Mouse (Mus musculus): ENCODE measurements around the gene Nfkbil1. TPM values are rescaled to one million over a fixed set of nuclear protein-coding genes. Genes with fewer than 3 reads are reported as not detected.
A peak's percentile ranks its signal among the peaks of the same experiment; 100 is the strongest.

The Nfkbil1 gene
- polyA plus RNA-seq, 1 experiment from 2014 or later, result 2.3 TPM

- WGBS, result under 1% methylated on average over 55 of the region's 55 CpGs
- Histone ChIP-seq H3K9me3 (ENCODE audit: control insufficient read depth, low read length) (no peaks in the 10 kb centered on the region), H3K4me2 (replicated peaks; ENCODE audit: low read depth, low read length) (peak overlapping the region; percentile 71), H3K27me3 (ENCODE audit: control insufficient read depth, insufficient read depth, low read length) (no peaks in the 10 kb centered on the region), H3K36me3 (ENCODE audit: control insufficient read depth, insufficient read depth, low read length) (peaks cover 32% of the 10 kb centered on the region), H3K4me3 (ENCODE audit: low read depth, low read length) (peak overlapping the region; percentile 97), H3K27ac (ENCODE audit: low read depth, low read length) (peak overlapping the region; percentile 98), H3K9ac (ENCODE audit: low read depth, low read length) (peak overlapping the region; percentile 100), H3K4me1 (replicated peaks; ENCODE audit: control insufficient read depth, insufficient read depth, low read length) (peaks cover 24% of the 10 kb centered on the region)
- DNase-seq (ENCODE audit: low spot score) (peak; percentile 82), ATAC-seq (ENCODE audit: low FRiP score) (peak; percentile 71)
Measured at GRCm38 (mm10) chr17:35242015-35242941, 6.7 kb upstream of the Nfkbil1 start.

- Histone ChIP-seq H3K27me3 (ENCODE audit: control insufficient read depth, insufficient read depth, low read length) (no peaks in the 10 kb centered on the region), H3K4me1 (replicated peaks; ENCODE audit: control insufficient read depth, insufficient read depth, low read length) (peaks cover 27% of the 10 kb centered on the region), H3K36me3 (ENCODE audit: control insufficient read depth, insufficient read depth, low read length) (peaks cover 24% of the 10 kb centered on the region), H3K27ac (ENCODE audit: low read depth, low read length) (peak within 1 kb of the TSS; percentile 98), H3K9ac (ENCODE audit: low read depth, low read length) (peak within 1 kb of the TSS; percentile 100), H3K9me3 (ENCODE audit: control insufficient read depth, low read length) (no peaks in the 10 kb centered on the region), H3K4me3 (ENCODE audit: low read depth, low read length) (peak within 1 kb of the TSS; percentile 97), H3K4me2 (replicated peaks; ENCODE audit: low read depth, low read length) (peak within 1 kb of the TSS; percentile 71)
- WGBS, result under 1% methylated on average over 69 of the region's 69 CpGs
- peak; percentile 91 for ATAC-seq (ENCODE audit: low FRiP score)
- DNase-seq (ENCODE audit: low spot score), result peak; percentile 97
Measured at GRCm38 (mm10) chr17:35241305-35242014, 5.9 kb upstream of the Nfkbil1 start, which contains the start of gene Ddx39b. TSS of gene Ddx39b (plus strand) at chr17:35241746.

- Histone ChIP-seq H3K27ac (ENCODE audit: low read depth, low read length) (peak overlapping the region; percentile 98), H3K4me3 (ENCODE audit: low read depth, low read length) (peak overlapping the region; percentile 97), H3K4me2 (replicated peaks; ENCODE audit: low read depth, low read length) (peak overlapping the region; percentile 71), H3K9ac (ENCODE audit: low read depth, low read length) (peak overlapping the region; percentile 58), H3K4me1 (replicated peaks; ENCODE audit: control insufficient read depth, insufficient read depth, low read length) (peaks cover 23% of the 10 kb centered on the region), H3K9me3 (ENCODE audit: control insufficient read depth, low read length) (no peaks in the 10 kb centered on the region), H3K27me3 (ENCODE audit: control insufficient read depth, insufficient read depth, low read length) (no peaks in the 10 kb centered on the region), H3K36me3 (ENCODE audit: control insufficient read depth, insufficient read depth, low read length) (peaks cover 18% of the 10 kb centered on the region)
- 34% methylated on average over 12 of the region's 12 CpGs for WGBS
- ATAC-seq (ENCODE audit: low FRiP score), result no peak; the same call in 1 of the 2 replicates
- no peak for DNase-seq (ENCODE audit: low spot score)
Measured at GRCm38 (mm10) chr17:35240384-35241304, 5.1 kb upstream of the Nfkbil1 start.

GRCm38 (mm10) chr17:35239700-35240099, 4.1 kb upstream of the Nfkbil1 start:
- no peak overlapping the region for H3K4me2 ChIP-seq (replicated peaks; ENCODE audit: low read depth, low read length)
- ATAC-seq (ENCODE audit: low FRiP score), result no peak

GRCm38 (mm10) chr17:35237504-35237903, 1.9 kb upstream of the Nfkbil1 start:
- H3K4me3 ChIP-seq (ENCODE audit: low read depth, low read length), result no peak overlapping the region
- no peaks in the 10 kb centered on the region for H3K27me3 ChIP-seq (ENCODE audit: control insufficient read depth, insufficient read depth, low read length)
- peaks cover 6% of the 10 kb centered on the region for H3K4me1 ChIP-seq (replicated peaks; ENCODE audit: control insufficient read depth, insufficient read depth, low read length)
- no peaks in the 10 kb centered on the region for H3K9me3 ChIP-seq (ENCODE audit: control insufficient read depth, low read length)
- H3K36me3 ChIP-seq (ENCODE audit: control insufficient read depth, insufficient read depth, low read length), result no peaks in the 10 kb centered on the region
- WGBS, result 85% methylated on average over 12 of the region's 12 CpGs
- DNase-seq (ENCODE audit: low spot score) (no peak), ATAC-seq (ENCODE audit: low FRiP score) (no peak)
- H3K27ac ChIP-seq (ENCODE audit: low read depth, low read length), result no peak overlapping the region
- H3K4me2 ChIP-seq (replicated peaks; ENCODE audit: low read depth, low read length), result no peak overlapping the region
- H3K9ac ChIP-seq (ENCODE audit: low read depth, low read length), result no peak overlapping the region

More at GRCm38 (mm10) chr17:35239700-35240099, 4.1 kb upstream of the Nfkbil1 start:
- peaks cover 10% of the 10 kb centered on the region for H3K36me3 ChIP-seq (ENCODE audit: control insufficient read depth, insufficient read depth, low read length)
- no peak for DNase-seq (ENCODE audit: low spot score)
- no peak overlapping the region for H3K27ac ChIP-seq (ENCODE audit: low read depth, low read length)
- no peaks in the 10 kb centered on the region for H3K9me3 ChIP-seq (ENCODE audit: control insufficient read depth, low read length)
- H3K9ac ChIP-seq (ENCODE audit: low read depth, low read length), result no peak overlapping the region
- WGBS, result 81% methylated on average over 5 of the region's 5 CpGs
- no peaks in the 10 kb centered on the region for H3K27me3 ChIP-seq (ENCODE audit: control insufficient read depth, insufficient read depth, low read length)
- no peak overlapping the region for H3K4me3 ChIP-seq (ENCODE audit: low read depth, low read length)
- peaks cover 18% of the 10 kb centered on the region for H3K4me1 ChIP-seq (replicated peaks; ENCODE audit: control insufficient read depth, insufficient read depth, low read length)

GRCm38 (mm10) chr17:35236996-35237395, 1.4 kb upstream of the Nfkbil1 start:
- no peak for ATAC-seq (ENCODE audit: low FRiP score)
- WGBS, result 80% methylated on average over 9 of the region's 9 CpGs

GRCm38 (mm10) chr17:35236390-35236746, 776 bp upstream of the Nfkbil1 start:
- no peaks in the 10 kb centered on the region for H3K9me3 ChIP-seq (ENCODE audit: control insufficient read depth, low read length)
- DNase-seq (ENCODE audit: low spot score), result peak; percentile 99
- under 1% methylated on average over 18 of the region's 18 CpGs for WGBS
- peaks cover 6% of the 10 kb centered on the region for H3K4me1 ChIP-seq (replicated peaks; ENCODE audit: control insufficient read depth, insufficient read depth, low read length)
- H3K27me3 ChIP-seq (ENCODE audit: control insufficient read depth, insufficient read depth, low read length), result no peaks in the 10 kb centered on the region
- ATAC-seq (ENCODE audit: low FRiP score), result peak; percentile 72
- H3K27ac ChIP-seq (ENCODE audit: low read depth, low read length), result peak overlapping the region; percentile 86
- no peaks in the 10 kb centered on the region for H3K36me3 ChIP-seq (ENCODE audit: control insufficient read depth, insufficient read depth, low read length)
- H3K4me3 ChIP-seq (ENCODE audit: low read depth, low read length), result peak overlapping the region; percentile 46
- peak overlapping the region; percentile 79 for H3K4me2 ChIP-seq (replicated peaks; ENCODE audit: low read depth, low read length)
- H3K9ac ChIP-seq (ENCODE audit: low read depth, low read length), result peak overlapping the region; percentile 87; the same call in 1 of the 2 replicates

More at GRCm38 (mm10) chr17:35236996-35237395, 1.4 kb upstream of the Nfkbil1 start:
- DNase-seq (ENCODE audit: low spot score), result no peak
- no peaks in the 10 kb centered on the region for H3K27me3 ChIP-seq (ENCODE audit: control insufficient read depth, insufficient read depth, low read length)
- H3K36me3 ChIP-seq (ENCODE audit: control insufficient read depth, insufficient read depth, low read length), result no peaks in the 10 kb centered on the region
- peak overlapping the region; percentile 79; the same call in 1 of the 2 replicates for H3K4me2 ChIP-seq (replicated peaks; ENCODE audit: low read depth, low read length)
- H3K4me1 ChIP-seq (replicated peaks; ENCODE audit: control insufficient read depth, insufficient read depth, low read length), result peaks cover 6% of the 10 kb centered on the region
- H3K4me3 ChIP-seq (ENCODE audit: low read depth, low read length), result peak overlapping the region; percentile 46; the same call in 1 of the 2 replicates
- no peaks in the 10 kb centered on the region for H3K9me3 ChIP-seq (ENCODE audit: control insufficient read depth, low read length)
- H3K9ac ChIP-seq (ENCODE audit: low read depth, low read length), result no peak overlapping the region
- no peak overlapping the region for H3K27ac ChIP-seq (ENCODE audit: low read depth, low read length)

GRCm38 (mm10) chr17:35234903-35235302, 689 bp downstream of the Nfkbil1 start:
- ATAC-seq (ENCODE audit: low FRiP score) (peak; percentile 20; the same call in 1 of the 2 replicates), DNase-seq (ENCODE audit: low spot score) (peak; percentile 68)
- Histone ChIP-seq H3K27ac (ENCODE audit: low read depth, low read length) (peak overlapping the region; percentile 86), H3K4me1 (replicated peaks; ENCODE audit: control insufficient read depth, insufficient read depth, low read length) (0 out of 2 replicates have a peak, but pooled peaks cover 3% of the 10 kb centered on the region), H3K27me3 (ENCODE audit: control insufficient read depth, insufficient read depth, low read length) (no peaks in the 10 kb centered on the region), H3K9ac (ENCODE audit: low read depth, low read length) (peak overlapping the region; percentile 87), H3K4me2 (replicated peaks; ENCODE audit: low read depth, low read length) (peak overlapping the region; percentile 79), H3K36me3 (ENCODE audit: control insufficient read depth, insufficient read depth, low read length) (no peaks in the 10 kb centered on the region), H3K9me3 (ENCODE audit: control insufficient read depth, low read length) (no peaks in the 10 kb centered on the region), H3K4me3 (ENCODE audit: low read depth, low read length) (peak overlapping the region; percentile 46)
- 6% methylated on average over 22 of the region's 31 CpGs for WGBS

Data from hindbrain, embryonic 11.5 days (tissue).